Mouse (Mus musculus): ENCODE data around the gene Ranbp17. TPM values are rescaled to one million over a fixed set of nuclear protein-coding genes. Genes with fewer than 3 reads are reported as not detected.

Ranbp17 gene
- polyA plus RNA-seq, 1 experiment from 2014 or later: 9.5 TPM

- Histone ChIP-seq H3K27ac (replicated peaks) (no peak overlapping the region), H3K4me2 (replicated peaks) (no peak overlapping the region), H3K4me3 (no peak overlapping the region), H3K9ac (replicated peaks) (no peak overlapping the region), H3K4me1 (peaks cover 31% of the 10 kb centered on the region), H3K27me3 (no peaks in the 10 kb centered on the region), H3K36me3 (no peaks in the 10 kb centered on the region), H3K9me3 (no peaks in the 10 kb centered on the region)
- WGBS: 62% methylated on average over 11 of the region's 11 CpGs
- ATAC-seq (replicated peaks): no peak
Observed at GRCm38 (mm10) chr11:33299371-33299770, 214.2 kb downstream of the Ranbp17 start.

- H3K36me3 ChIP-seq: no peaks in the 10 kb centered on the region
- H3K4me3 ChIP-seq: no peak overlapping the region
- H3K9ac ChIP-seq (replicated peaks): no peak overlapping the region
- H3K27ac ChIP-seq (replicated peaks): no peak overlapping the region
- no peak overlapping the region for H3K4me2 ChIP-seq (replicated peaks)
- peaks cover 31% of the 10 kb centered on the region for H3K4me1 ChIP-seq
- ATAC-seq (replicated peaks): peak; percentile 78
- no peaks in the 10 kb centered on the region for H3K27me3 ChIP-seq
- WGBS: 25% methylated on average over 8 of the region's 8 CpGs
- no peaks in the 10 kb centered on the region for H3K9me3 ChIP-seq
Observed at GRCm38 (mm10) chr11:33297121-33297520, 216.4 kb downstream of the Ranbp17 start.

GRCm38 (mm10) chr11:33295422-33295821 is 218.1 kb downstream of the Ranbp17 start:
- Histone ChIP-seq H3K27ac (replicated peaks) (no peak overlapping the region), H3K9ac (replicated peaks) (no peak overlapping the region), H3K4me2 (replicated peaks) (no peak overlapping the region), H3K36me3 (no peaks in the 10 kb centered on the region), H3K27me3 (no peaks in the 10 kb centered on the region), H3K4me1 (peaks cover 23% of the 10 kb centered on the region), H3K9me3 (no peaks in the 10 kb centered on the region), H3K4me3 (no peak overlapping the region)
- WGBS: 53% methylated on average over 3 of the region's 3 CpGs
- no peak for ATAC-seq (replicated peaks)

- no peak overlapping the region for H3K4me3 ChIP-seq
- H3K4me1 ChIP-seq: peaks cover 10% of the 10 kb centered on the region
- ATAC-seq (replicated peaks): no peak
- no peaks in the 10 kb centered on the region for H3K27me3 ChIP-seq
- no peak overlapping the region for H3K9ac ChIP-seq (replicated peaks)
- no peaks in the 10 kb centered on the region for H3K36me3 ChIP-seq
- 80% methylated on average over 6 of the region's 6 CpGs for WGBS
- H3K9me3 ChIP-seq: no peaks in the 10 kb centered on the region
- H3K4me2 ChIP-seq (replicated peaks): no peak overlapping the region
- H3K27ac ChIP-seq (replicated peaks): no peak overlapping the region
Observed at GRCm38 (mm10) chr11:33294063-33294462, 219.5 kb downstream of the Ranbp17 start.

GRCm38 (mm10) chr11:33278571-33278970 is 235.0 kb downstream of the Ranbp17 start:
- H3K4me2 ChIP-seq (replicated peaks): no peak overlapping the region
- H3K9me3 ChIP-seq: no peaks in the 10 kb centered on the region
- no peak overlapping the region for H3K9ac ChIP-seq (replicated peaks)
- H3K27ac ChIP-seq (replicated peaks): no peak overlapping the region
- no peak overlapping the region for H3K4me3 ChIP-seq
- no peak for ATAC-seq (replicated peaks)
- 92% methylated on average over 2 of the region's 2 CpGs for WGBS
- no peaks in the 10 kb centered on the region for H3K4me1 ChIP-seq
- no peaks in the 10 kb centered on the region for H3K27me3 ChIP-seq
- no peaks in the 10 kb centered on the region for H3K36me3 ChIP-seq

- Histone ChIP-seq H3K4me2 (replicated peaks) (no peak within 1 kb of the TSS), H3K27ac (replicated peaks) (no peak within 1 kb of the TSS), H3K9ac (replicated peaks) (no peak within 1 kb of the TSS), H3K4me3 (no peak within 1 kb of the TSS), H3K36me3 (no peaks in the 10 kb centered on the region), H3K4me1 (no peaks in the 10 kb centered on the region), H3K9me3 (no peaks in the 10 kb centered on the region), H3K27me3 (no peaks in the 10 kb centered on the region)
- ATAC-seq (replicated peaks): no peak
- WGBS: 99% methylated on average over 3 of the region's 3 CpGs
Observed at GRCm38 (mm10) chr11:33276637-33277036, 236.9 kb downstream of the Ranbp17 start, which contains the start of gene Gm12117. TSS of gene Gm12117 (minus strand) at chr11:33276737.

- no peaks in the 10 kb centered on the region for H3K27me3 ChIP-seq
- H3K9ac ChIP-seq (replicated peaks): no peak overlapping the region
- ATAC-seq (replicated peaks): no peak
- 86% methylated on average over 3 of the region's 3 CpGs for WGBS
- no peaks in the 10 kb centered on the region for H3K36me3 ChIP-seq
- H3K4me3 ChIP-seq: no peak overlapping the region
- H3K27ac ChIP-seq (replicated peaks): no peak overlapping the region
- H3K4me1 ChIP-seq: no peaks in the 10 kb centered on the region
- H3K9me3 ChIP-seq: no peaks in the 10 kb centered on the region
- no peak overlapping the region for H3K4me2 ChIP-seq (replicated peaks)
Observed at GRCm38 (mm10) chr11:33274816-33275215, 238.7 kb downstream of the Ranbp17 start.

GRCm38 (mm10) chr11:33274294-33274693 is 239.3 kb downstream of the Ranbp17 start:
- no peaks in the 10 kb centered on the region for H3K36me3 ChIP-seq
- no peak overlapping the region for H3K9ac ChIP-seq (replicated peaks)
- no peaks in the 10 kb centered on the region for H3K4me1 ChIP-seq
- no peaks in the 10 kb centered on the region for H3K9me3 ChIP-seq
- WGBS: 64% methylated on average over 1 of the region's 1 CpGs
- ATAC-seq (replicated peaks): no peak
- no peak overlapping the region for H3K4me2 ChIP-seq (replicated peaks)
- no peak overlapping the region for H3K27ac ChIP-seq (replicated peaks)
- no peak overlapping the region for H3K4me3 ChIP-seq
- no peaks in the 10 kb centered on the region for H3K27me3 ChIP-seq

- ATAC-seq (replicated peaks): no peak
- H3K4me3 ChIP-seq: no peak overlapping the region
- no peak overlapping the region for H3K4me2 ChIP-seq (replicated peaks)
- H3K27me3 ChIP-seq: no peaks in the 10 kb centered on the region
- no peak overlapping the region for H3K27ac ChIP-seq (replicated peaks)
- H3K9me3 ChIP-seq: no peaks in the 10 kb centered on the region
- WGBS: 72% methylated on average over 3 of the region's 3 CpGs
- no peak overlapping the region for H3K9ac ChIP-seq (replicated peaks)
- no peaks in the 10 kb centered on the region for H3K36me3 ChIP-seq
- no peaks in the 10 kb centered on the region for H3K4me1 ChIP-seq
Observed at GRCm38 (mm10) chr11:33240295-33240694, 273.3 kb downstream of the Ranbp17 start.

- H3K9me3 ChIP-seq: no peaks in the 10 kb centered on the region
- H3K27me3 ChIP-seq: no peaks in the 10 kb centered on the region
- H3K4me1 ChIP-seq: peaks cover 10% of the 10 kb centered on the region
- WGBS: 56% methylated on average over 3 of the region's 3 CpGs
- no peak overlapping the region for H3K4me3 ChIP-seq
- no peak overlapping the region for H3K9ac ChIP-seq (replicated peaks)
- no peak overlapping the region for H3K4me2 ChIP-seq (replicated peaks)
- no peak for ATAC-seq (replicated peaks)
- no peak overlapping the region for H3K27ac ChIP-seq (replicated peaks)
- no peaks in the 10 kb centered on the region for H3K36me3 ChIP-seq
Observed at GRCm38 (mm10) chr11:33234134-33234533, 279.4 kb downstream of the Ranbp17 start.

GRCm38 (mm10) chr11:33232056-33232455 is 281.5 kb downstream of the Ranbp17 start:
- no peaks in the 10 kb centered on the region for H3K9me3 ChIP-seq
- H3K9ac ChIP-seq (replicated peaks): no peak overlapping the region
- peaks cover 10% of the 10 kb centered on the region for H3K4me1 ChIP-seq
- no peak overlapping the region for H3K4me3 ChIP-seq
- H3K27ac ChIP-seq (replicated peaks): no peak overlapping the region
- H3K36me3 ChIP-seq: no peaks in the 10 kb centered on the region
- H3K4me2 ChIP-seq (replicated peaks): no peak overlapping the region
- no peaks in the 10 kb centered on the region for H3K27me3 ChIP-seq
- ATAC-seq (replicated peaks): no peak
- 75% methylated on average over 5 of the region's 5 CpGs for WGBS

- no peak overlapping the region for H3K4me3 ChIP-seq
- no peaks in the 10 kb centered on the region for H3K27me3 ChIP-seq
- ATAC-seq (replicated peaks): no peak
- H3K27ac ChIP-seq (replicated peaks): no peak overlapping the region
- no peaks in the 10 kb centered on the region for H3K36me3 ChIP-seq
- H3K9ac ChIP-seq (replicated peaks): no peak overlapping the region
- peaks cover under 1% of the 10 kb centered on the region; the same call in 1 of the 2 replicates for H3K4me1 ChIP-seq
- no peak overlapping the region for H3K4me2 ChIP-seq (replicated peaks)
- WGBS: 88% methylated on average over 2 of the region's 2 CpGs
- H3K9me3 ChIP-seq: no peaks in the 10 kb centered on the region
Observed at GRCm38 (mm10) chr11:33228186-33228585, 285.4 kb downstream of the Ranbp17 start.

GRCm38 (mm10) chr11:33226516-33226915 is 287.0 kb downstream of the Ranbp17 start:
- Histone ChIP-seq H3K4me1 (no peaks in the 10 kb centered on the region), H3K4me3 (no peak overlapping the region), H3K27me3 (no peaks in the 10 kb centered on the region), H3K4me2 (replicated peaks) (no peak overlapping the region), H3K36me3 (no peaks in the 10 kb centered on the region), H3K9me3 (no peaks in the 10 kb centered on the region), H3K27ac (replicated peaks) (no peak overlapping the region), H3K9ac (replicated peaks) (no peak overlapping the region)
- WGBS: 84% methylated on average over 8 of the region's 8 CpGs
- ATAC-seq (replicated peaks): no peak

Measured in forebrain, embryonic 15.5 days (tissue).